Mouse (Mus musculus) T-helper 17 cell (primary cell): ENCODE data around the gene Nid1.

Experiments
- in situ Hi-C, 2 experiments: fragments of 300-600 bp; cut with MboI, MseI; formaldehyde crosslinking; loops; 1 replicate in 1 of 2; 2 replicates in 1 of 2; pipeline ENCODE4 v1.15.1; 2025; ENCODE audit warnings: high pct_unique_total_duplicates in 2 of 2

The Nid1 gene

GRCm38 (mm10) chr13:13487851-13488250, 50.5 kb downstream of the Nid1 start:
- in situ Hi-C loops, result no loop called here

GRCm38 (mm10) chr13:13489861-13490260, 52.5 kb downstream of the Nid1 start:
- in situ Hi-C loops, result loop anchor here in 1 of 2 experiments (10.0 kb wide), 1 partner anchor 655 kb away; no protein-coding TSS in a partner anchor

- in situ Hi-C loops, result loop anchor here in 1 of 2 experiments (10.0 kb wide), 1 partner anchor 653 kb away; no protein-coding TSS in a partner anchor
Measured at GRCm38 (mm10) chr13:13492151-13492550, 54.8 kb downstream of the Nid1 start.

DNA sequence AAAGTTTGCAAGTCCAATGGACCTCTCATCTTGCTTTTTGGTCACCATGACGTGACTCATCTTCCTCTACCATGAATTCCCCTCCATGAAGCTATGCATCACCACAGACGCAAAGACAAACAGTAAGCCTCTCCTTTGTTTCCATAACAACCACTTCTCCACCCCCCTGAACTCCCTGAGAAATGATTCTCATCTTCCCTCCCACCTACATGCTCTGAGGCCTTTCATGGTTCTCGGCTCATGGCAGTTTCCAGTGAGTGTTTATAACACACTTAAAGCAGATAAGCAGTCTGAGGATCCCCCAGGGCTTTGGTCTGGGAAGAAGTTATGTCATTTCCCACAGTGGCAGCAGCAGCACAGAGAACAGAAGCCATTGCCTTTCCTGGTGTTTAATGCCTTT, 56.2 kb downstream of the Nid1 start:
- in situ Hi-C loops, result loop anchor here in 1 of 2 experiments (10.0 kb wide), 1 partner anchor 651 kb away; no protein-coding TSS in a partner anchor

DNA sequence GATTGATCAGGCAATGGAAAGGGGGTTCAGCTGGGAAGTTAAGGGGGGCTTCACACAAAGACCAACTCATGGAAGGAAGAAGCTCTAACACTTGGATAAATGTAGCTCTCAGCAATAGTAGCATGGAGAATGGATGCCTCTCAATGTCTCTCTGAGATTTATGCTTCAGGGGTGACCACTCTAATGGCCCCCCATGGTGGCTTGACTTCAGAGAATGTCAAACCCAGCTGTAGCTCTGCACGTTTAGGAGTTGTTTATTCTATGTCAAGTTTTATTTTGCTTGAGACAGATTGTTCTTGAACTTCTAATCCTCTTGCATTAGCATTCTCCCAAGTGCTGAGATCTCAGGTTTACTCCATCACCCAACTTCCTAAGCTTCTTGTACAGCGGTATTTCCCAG, 60.7 kb downstream of the Nid1 start:
- in situ Hi-C loops, result loop anchor here in 1 of 2 experiments (10.0 kb wide), 1 partner anchor 647 kb away; no protein-coding TSS in a partner anchor

GRCm38 (mm10) chr13:13502406-13502805, 65.1 kb downstream of the Nid1 start:
- in situ Hi-C loops, result loop anchor here in 1 of 2 experiments (25.0 kb wide), 1 partner anchor 1110 kb away; the partner anchor contains the start of genes Mrpl32 and Psma2

DNA sequence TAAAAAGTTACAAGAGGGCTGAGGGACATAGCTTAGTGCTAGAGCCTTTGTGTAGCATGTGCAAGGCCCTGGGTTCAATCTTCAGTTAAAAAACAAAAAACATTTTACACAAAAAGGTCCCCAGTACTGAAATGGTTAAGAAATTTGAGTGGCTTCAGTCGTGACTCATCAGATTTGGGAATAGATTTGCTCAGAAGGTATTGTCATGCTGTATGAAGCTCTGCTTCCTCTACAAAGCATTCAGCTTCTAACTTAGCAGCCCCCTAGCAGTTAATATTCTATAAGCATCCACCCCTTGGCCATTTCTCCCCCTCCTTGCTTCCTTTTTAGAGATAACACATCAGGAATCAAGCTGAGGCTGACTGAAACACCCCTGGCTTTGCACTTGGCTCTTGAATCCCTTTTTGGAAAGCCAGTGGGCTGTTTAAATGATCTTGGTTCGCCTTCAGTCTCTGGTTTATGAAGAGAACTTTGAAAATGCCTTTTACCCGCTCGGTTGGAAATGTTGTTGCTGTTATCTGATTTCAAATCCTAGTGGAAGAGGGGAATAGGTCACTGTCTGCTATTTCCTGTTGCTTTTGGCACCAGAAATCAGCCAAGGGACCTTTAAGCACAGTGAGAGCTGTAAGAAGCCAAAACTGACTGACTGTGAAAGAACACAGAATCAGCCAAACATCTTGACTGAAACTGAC, 66.5 kb downstream of the Nid1 start:
- in situ Hi-C loops, result loop anchor here in 1 of 2 experiments (25.0 kb wide), 1 partner anchor 1108 kb away; the partner anchor contains the start of genes Mrpl32 and Psma2

DNA sequence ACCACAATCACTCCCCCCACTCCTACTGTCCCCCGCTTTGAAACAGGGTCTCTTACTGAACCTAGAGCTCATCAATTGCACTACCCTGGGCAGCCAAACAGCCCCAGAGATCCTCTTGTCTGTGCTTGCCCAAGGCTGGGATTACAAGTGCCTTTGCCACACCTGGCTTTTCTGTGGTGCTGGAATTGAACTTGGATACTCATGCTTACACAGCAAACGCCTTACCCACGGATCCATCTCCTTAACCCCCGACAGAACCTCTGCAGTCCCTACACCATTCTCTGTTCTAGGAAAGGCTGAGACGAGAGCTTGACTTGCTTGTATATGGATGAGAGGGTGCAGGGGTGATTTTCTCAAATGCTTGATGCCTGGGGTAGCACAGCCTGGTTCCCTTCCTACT, 67.7 kb downstream of the Nid1 start:
- in situ Hi-C loops, result loop anchor here in 1 of 2 experiments (25.0 kb wide), 1 partner anchor 1107 kb away; the partner anchor contains the start of genes Mrpl32 and Psma2

GRCm38 (mm10) chr13:13506556-13506955, 69.2 kb downstream of the Nid1 start:
- in situ Hi-C loops, result loop anchor here in 1 of 2 experiments (25.0 kb wide), 1 partner anchor 1106 kb away; the partner anchor contains the start of genes Mrpl32 and Psma2

- in situ Hi-C loops, result loop anchor here (5.0 to 25.0 kb wide), 3 partner anchors 97 to 1097 kb away; partner anchors contain the start of genes Mrpl32 (in 1 of the 2) and Psma2 (in 1 of the 2)
Measured at GRCm38 (mm10) chr13:13514861-13515260, 77.5 kb downstream of the Nid1 start.

DNA sequence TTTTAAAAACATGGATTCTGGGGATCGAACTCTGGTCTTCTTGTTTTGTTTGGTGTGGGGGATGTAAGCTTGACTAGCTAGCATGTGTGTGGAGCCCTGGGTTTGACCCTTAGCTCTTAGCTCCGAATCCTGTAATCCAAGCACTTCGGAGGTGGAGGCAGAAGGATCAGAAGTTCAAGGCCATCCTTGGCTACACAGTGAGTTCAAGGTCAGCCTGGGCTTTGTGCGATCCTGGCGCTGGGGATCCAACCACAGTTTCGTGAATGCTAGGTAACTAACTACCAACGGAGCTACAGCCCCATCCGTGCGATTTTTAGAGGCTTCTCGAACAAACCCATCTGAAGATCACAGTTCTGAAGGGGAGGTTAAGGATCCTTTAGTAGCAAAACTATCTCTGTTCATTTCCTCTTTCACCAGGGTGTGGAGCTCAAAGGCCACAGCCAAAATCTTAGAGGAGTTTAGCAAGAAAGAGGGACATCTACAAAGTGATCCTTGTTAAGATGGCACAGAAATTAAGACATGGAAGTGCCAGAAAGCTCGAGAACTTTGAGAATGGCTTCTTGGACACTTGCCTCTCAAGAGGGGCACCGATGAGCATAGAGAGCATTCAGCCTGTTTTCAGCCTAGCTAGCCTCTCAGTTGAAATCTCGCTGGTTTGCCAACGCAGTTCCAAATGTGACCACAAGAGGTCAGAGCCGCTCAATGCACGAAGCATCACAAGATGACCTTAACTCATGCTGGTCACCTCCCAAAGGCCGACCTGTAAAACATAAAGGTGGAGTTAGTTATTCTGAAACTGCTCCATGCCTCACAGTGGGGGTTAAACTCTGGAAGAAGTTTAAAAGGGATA, 79.2 kb downstream of the Nid1 start:
- in situ Hi-C loops, result loop anchor here (5.0 to 25.0 kb wide), 2 partner anchors 111 to 1096 kb away; partner anchors contain the start of genes Mrpl32 (in 1 of the 2) and Psma2 (in 1 of the 2)

- in situ Hi-C loops, result loop anchor here (5.0 to 25.0 kb wide), 2 partner anchors 109 to 1094 kb away; partner anchors contain the start of genes Mrpl32 (in 1 of the 2) and Psma2 (in 1 of the 2)
Measured at GRCm38 (mm10) chr13:13518114-13518513, 80.8 kb downstream of the Nid1 start.

- in situ Hi-C loops, result loop anchor here in 1 of 2 experiments (25.0 kb wide), 1 partner anchor 1092 kb away; the partner anchor contains the start of genes Mrpl32 and Psma2
Measured at GRCm38 (mm10) chr13:13520436-13520835, 83.1 kb downstream of the Nid1 start.

GRCm38 (mm10) chr13:13523625-13524584, 86.6 kb downstream of the Nid1 start:
- in situ Hi-C loops, result loop anchor here in 1 of 2 experiments (25.0 kb wide), 1 partner anchor 1088 kb away; the partner anchor contains the start of genes Mrpl32 and Psma2

GRCm38 (mm10) chr13:13525205-13525604, 87.9 kb downstream of the Nid1 start:
- in situ Hi-C loops, result no loop called here

GRCm38 (mm10) chr13:13525877-13526276, 88.5 kb downstream of the Nid1 start:
- in situ Hi-C loops, result no loop called here

DNA sequence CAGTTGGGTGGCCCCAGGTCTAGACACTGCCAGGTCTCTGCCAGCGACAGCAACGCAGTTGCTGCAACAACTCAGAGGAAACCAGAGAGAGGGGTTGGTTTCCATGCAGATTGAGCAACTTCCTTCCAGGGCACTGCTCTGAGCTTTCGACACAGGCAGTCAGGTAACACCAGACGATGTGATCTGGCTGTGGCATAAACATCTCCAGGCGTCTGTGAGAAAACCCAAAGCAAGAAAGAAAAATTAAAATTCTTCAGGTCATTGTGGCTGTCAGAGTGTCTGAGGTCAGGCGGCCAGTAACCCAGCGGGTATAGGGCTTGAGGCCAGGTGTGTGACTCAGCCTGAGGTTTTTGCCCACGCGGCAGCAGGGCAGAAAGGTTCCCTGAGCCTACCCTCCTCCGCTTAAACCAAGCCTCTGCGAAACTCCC, 91.8 kb downstream of the Nid1 start:
- in situ Hi-C loops, result no loop called here

- in situ Hi-C loops, result loop anchor here in 1 of 2 experiments (5.0 kb wide), 2 partner anchors 41 to 76 kb away; no protein-coding TSS in a partner anchor
Measured at GRCm38 (mm10) chr13:13530913-13531312, 93.6 kb downstream of the Nid1 start.

- in situ Hi-C loops, result loop anchor here in 1 of 2 experiments (5.0 kb wide), 2 partner anchors 40 to 75 kb away; no protein-coding TSS in a partner anchor
Measured at GRCm38 (mm10) chr13:13531923-13532322, 94.6 kb downstream of the Nid1 start.

GRCm38 (mm10) chr13:13536555-13536954, 99.2 kb downstream of the Nid1 start:
- in situ Hi-C loops, result no loop called here
